Mouse (Mus musculus) testis, adult 2 months (tissue): Measurements from ENCODE around the gene B4galt1. TPM values are rescaled to one million over a fixed set of nuclear protein-coding genes. Genes with fewer than 3 reads are reported as not detected.

Experiments
- H3K27ac ChIP-seq: fragments of 200-500 bp; 2 replicates; pipeline ENCODE4 v1.5.1; 2012; ENCODE audit warnings: low read depth, low read length; ENCODE audit not compliant: control insufficient read depth, insufficient read depth
- H3K27me3 ChIP-seq: fragments of 200-500 bp; 2 replicates; pipeline ENCODE4 v1.6.1; 2012; ENCODE audit warnings: mild to moderate bottlenecking, low read length, moderate library complexity; ENCODE audit not compliant: control insufficient read depth, insufficient read depth
- H3K36me3 ChIP-seq: fragments of 200-500 bp; 2 replicates; pipeline ENCODE4 v1.6.1; 2012; ENCODE audit warnings: mild to moderate bottlenecking, low read length; ENCODE audit not compliant: control insufficient read depth, insufficient read depth
- H3K4me1 ChIP-seq: fragments of 200-500 bp; 2 replicates; pipeline ENCODE4 v1.6.1; 2012; ENCODE audit warnings: low read length; ENCODE audit not compliant: control insufficient read depth, insufficient read depth
- H3K4me3 ChIP-seq: fragments of 200-500 bp; 2 replicates; pipeline ENCODE4 v1.5.1; 2012; ENCODE audit warnings: low read depth, mild to moderate bottlenecking, low read length, moderate library complexity, mixed read lengths; ENCODE audit not compliant: control insufficient read depth
- CTCF ChIP-seq: fragments of 200-500 bp; IDR thresholded peaks from 2 replicates; pipeline ENCODE4 v1.5.1; 2012; ENCODE audit warnings: low read depth, mild to moderate bottlenecking, inconsistent platforms, low read length, moderate library complexity; ENCODE audit not compliant: control insufficient read depth, insufficient read depth, insufficient replicate concordance
- POLR2A ChIP-seq: fragments of 200-500 bp; IDR thresholded peaks from 2 replicates; pipeline ENCODE4 v1.6.1; 2012; ENCODE audit warnings: low read depth, mild to moderate bottlenecking, inconsistent platforms, low read length, moderate library complexity; ENCODE audit not compliant: control insufficient read depth
- polyA plus RNA-seq: library from polyadenylated mRNA; depleted of rRNA; stranded (reverse); fragments of >200 nt; gene quantifications from 2 replicates; pipeline ENCODE4 v1.2.3, GENCODE M21; 2012

The B4galt1 gene
- polyA plus RNA-seq, 1 experiment: 10.3 TPM

GRCm38 (mm10) chr4:40784556-40785169, 69.1 kb downstream of the B4galt1 start:
- Histone ChIP-seq H3K4me3 (no peak overlapping the region), H3K27ac (no peak overlapping the region), H3K36me3 (no peaks in the 10 kb centered on the region), H3K4me1 (peaks cover 5% of the 10 kb centered on the region; the same call in 1 of the 2 replicates), H3K27me3 (no peaks in the 10 kb centered on the region)
- TF ChIP-seq POLR2A (no peak), CTCF (no peak)

- TF ChIP-seq CTCF: no peak
- TF ChIP-seq POLR2A: no peak
- Histone ChIP-seq H3K36me3 (no peaks in the 10 kb centered on the region), H3K27me3 (no peaks in the 10 kb centered on the region), H3K27ac (no peak overlapping the region), H3K4me3 (no peak overlapping the region), H3K4me1 (peaks cover 5% of the 10 kb centered on the region; the same call in 1 of the 2 replicates)
These were observed 70.8 kb downstream of the B4galt1 start for GRCm38 (mm10) chr4:40783049-40783448.

- H3K4me3 ChIP-seq: no peak overlapping the region
- H3K4me1 ChIP-seq: peaks cover 5% of the 10 kb centered on the region; the same call in 1 of the 2 replicates
- H3K27me3 ChIP-seq: no peaks in the 10 kb centered on the region
- no peak for TF ChIP-seq CTCF
- TF ChIP-seq POLR2A: no peak
- no peaks in the 10 kb centered on the region for H3K36me3 ChIP-seq
- H3K27ac ChIP-seq: no peak overlapping the region
These were observed 71.9 kb downstream of the B4galt1 start for GRCm38 (mm10) chr4:40781797-40782495.

- H3K4me3 ChIP-seq: no peak overlapping the region
- H3K36me3 ChIP-seq: no peaks in the 10 kb centered on the region
- peaks cover 4% of the 10 kb centered on the region; the same call in 1 of the 2 replicates for H3K4me1 ChIP-seq
- no peak overlapping the region for H3K27ac ChIP-seq
- no peak for TF ChIP-seq POLR2A
- TF ChIP-seq CTCF: no peak
- H3K27me3 ChIP-seq: no peaks in the 10 kb centered on the region
These were observed 72.7 kb downstream of the B4galt1 start for GRCm38 (mm10) chr4:40781143-40781542.

- Histone ChIP-seq H3K36me3 (no peaks in the 10 kb centered on the region), H3K4me1 (peaks cover 8% of the 10 kb centered on the region; the same call in 1 of the 2 replicates), H3K4me3 (no peak overlapping the region), H3K27me3 (no peaks in the 10 kb centered on the region), H3K27ac (no peak overlapping the region)
- TF ChIP-seq POLR2A (no peak), CTCF (no peak)
These were observed 75.1 kb downstream of the B4galt1 start for GRCm38 (mm10) chr4:40778656-40779055.

- H3K27ac ChIP-seq: no peak overlapping the region
- H3K4me1 ChIP-seq: peaks cover 8% of the 10 kb centered on the region
These were observed 76.7 kb downstream of the B4galt1 start for GRCm38 (mm10) chr4:40777116-40777515.

GRCm38 (mm10) chr4:40776416-40776815, 77.4 kb downstream of the B4galt1 start:
- Histone ChIP-seq H3K4me3 (no peak overlapping the region), H3K4me1 (peaks cover 12% of the 10 kb centered on the region), H3K27ac (no peak overlapping the region), H3K36me3 (no peaks in the 10 kb centered on the region), H3K27me3 (no peaks in the 10 kb centered on the region)
- TF ChIP-seq POLR2A (no peak), CTCF (no peak)

More at GRCm38 (mm10) chr4:40777116-40777515, 76.7 kb downstream of the B4galt1 start:
- Histone ChIP-seq H3K27me3 (no peaks in the 10 kb centered on the region), H3K4me3 (no peak overlapping the region), H3K36me3 (no peaks in the 10 kb centered on the region)
- no peak for TF ChIP-seq CTCF
- TF ChIP-seq POLR2A: no peak
